Mouse (Mus musculus) CH12.LX (cell line): ENCODE results near the gene Ccnd3. TPM values are rescaled to one million over a fixed set of nuclear protein-coding genes. Genes with fewer than 3 reads are reported as not detected.

ENCODE experiments used
- DNase-seq: peaks from one replicate; pipeline ENCODE4 v3.0.0-alpha.2; 2013; ENCODE audit errors: extremely low read depth
- H3K27ac ChIP-seq: 2 replicates; pipeline ENCODE4 v1.5.1; 2012; ENCODE audit warnings: low read depth, mild to moderate bottlenecking, control low read depth, moderate library complexity; ENCODE audit not compliant: insufficient read depth
- H3K27me3 ChIP-seq: replicated peaks from 2 replicates; pipeline ENCODE3; 2012; ENCODE audit warnings: inconsistent platforms
- H3K36me3 ChIP-seq, 2 experiments: replicated peaks in 1 of 2; 2 replicates each; pipeline versions ENCODE3 to v1.6.1; 2012; ENCODE audit warnings: inconsistent platforms in 1 of 2, low read length in 1 of 2, mild to moderate bottlenecking in 1 of 2, mixed read lengths in 1 of 2, moderate library complexity in 1 of 2; ENCODE audit not compliant: control insufficient read depth in 1 of 2, insufficient read depth in 1 of 2
- H3K4me1 ChIP-seq, 2 experiments: 2 replicates each; pipeline ENCODE4 v1.6.1; 2012; ENCODE audit warnings: inconsistent platforms in 1 of 2, moderate library complexity in 1 of 2; ENCODE audit not compliant: insufficient read depth in 2 of 2, control insufficient read depth in 1 of 2
- H3K4me2 ChIP-seq: 2 replicates; pipeline ENCODE4 v1.6.1; 2012; ENCODE audit warnings: low read depth, mild to moderate bottlenecking, control low read depth; ENCODE audit not compliant: poor library complexity, insufficient read depth, severe bottlenecking
- H3K4me3 ChIP-seq, 3 experiments: fragments of 150-350 bp in 1 of 3; sonication (generic) in 1 of 3; replicated peaks in 1 of 3; 2 replicates each; pipeline versions ENCODE3 to v1.5.1; 2011 to 2012; ENCODE audit warnings: low read depth in 2 of 3, low read length in 2 of 3, mild to moderate bottlenecking in 2 of 3, moderate library complexity in 2 of 3, control low read depth in 1 of 3, improper control_type of control experiment in 1 of 3, inconsistent platforms in 1 of 3, mixed read lengths in 1 of 3; ENCODE audit not compliant: poor library complexity in 1 of 3
- H3K79me2 ChIP-seq: replicated peaks from 2 replicates; pipeline ENCODE4 v1.6.1; 2012; ENCODE audit warnings: mild to moderate bottlenecking, moderate library complexity; ENCODE audit not compliant: control insufficient read depth, poor library complexity, insufficient read depth, severe bottlenecking; ENCODE audit errors: extremely low read depth
- H3K9ac ChIP-seq: 2 replicates; pipeline ENCODE4 v1.6.1; 2012; ENCODE audit warnings: low read depth, mild to moderate bottlenecking, control low read depth, moderate library complexity; ENCODE audit not compliant: insufficient read depth
- H3K9me3 ChIP-seq: replicated peaks from 2 replicates; pipeline ENCODE3; 2012; ENCODE audit warnings: low read length, inconsistent platforms, mixed read lengths
- CHD1 ChIP-seq: IDR thresholded peaks from 2 replicates; pipeline ENCODE4 v1.6.1; 2012; ENCODE audit warnings: low read depth, low read length, improper control_type of control experiment, inconsistent platforms
- ELF1 ChIP-seq: IDR thresholded peaks from 2 replicates; pipeline ENCODE4 v1.6.1; 2014; ENCODE audit warnings: low read depth, mild to moderate bottlenecking, inconsistent platforms, low read length, improper control_type of control experiment
- GABPA ChIP-seq: IDR thresholded peaks from 2 replicates; pipeline ENCODE4 v1.6.1; 2012; ENCODE audit warnings: low read depth, low read length, improper control_type of control experiment, inconsistent platforms; ENCODE audit not compliant: insufficient replicate concordance
- HCFC1 ChIP-seq: IDR thresholded peaks from 2 replicates; pipeline ENCODE4 v1.6.1; 2012; ENCODE audit warnings: low read depth, mild to moderate bottlenecking, inconsistent platforms, low read length, improper control_type of control experiment
- IRF4 ChIP-seq: IDR thresholded peaks from 2 replicates; pipeline ENCODE4 v1.6.1; 2014; ENCODE audit warnings: low read depth, mild to moderate bottlenecking, inconsistent platforms, low read length, improper control_type of control experiment
- KAT2A ChIP-seq: IDR thresholded peaks from 2 replicates; pipeline ENCODE4 v1.6.1; 2012; ENCODE audit warnings: low read length, improper control_type of control experiment, inconsistent platforms; ENCODE audit not compliant: insufficient replicate concordance
- MAX ChIP-seq: IDR thresholded peaks from 2 replicates; pipeline ENCODE4 v1.6.1; 2011; ENCODE audit warnings: low read length, improper control_type of control experiment
- MEF2A ChIP-seq: IDR thresholded peaks from 2 replicates; pipeline ENCODE4 v1.6.1; 2014; ENCODE audit warnings: low read depth, mild to moderate bottlenecking, inconsistent platforms, low read length, improper control_type of control experiment, borderline replicate concordance
- MYC ChIP-seq: IDR thresholded peaks from 2 replicates; pipeline ENCODE4 v1.6.1; 2011; ENCODE audit warnings: low read depth, mild to moderate bottlenecking, improper control_type of control experiment, low read length
- ZC3H11A ChIP-seq: IDR thresholded peaks from 2 replicates; pipeline ENCODE4 v1.6.1; 2012; ENCODE audit warnings: low read depth, mild to moderate bottlenecking, inconsistent platforms, low read length, improper control_type of control experiment
- ZKSCAN1 ChIP-seq: IDR thresholded peaks from 2 replicates; pipeline ENCODE4 v1.6.1; 2012; ENCODE audit warnings: low read depth, inconsistent platforms, low read length, improper control_type of control experiment, borderline replicate concordance
- ZMIZ1 ChIP-seq: IDR thresholded peaks from 2 replicates; pipeline ENCODE4 v1.6.1; 2012; ENCODE audit warnings: low read depth, mild to moderate bottlenecking, inconsistent platforms, low read length, improper control_type of control experiment
- dilution Hi-C: fragments of 300-500 bp; cut with MboI; formaldehyde crosslinking; loops from 2 replicates; pipeline ENCODE4 v1.14.3; 2020; ENCODE audit warnings: low sequenced_read_pairs; ENCODE audit not compliant: extremely low pct_unique_long_range_greater_than_20kb, extremely low pct_ligation_motif_present
- in situ Hi-C: fragments of 300-500 bp; cut with MboI; formaldehyde crosslinking; loops from 3 replicates; pipeline ENCODE4 v1.14.3; 2019; ENCODE audit warnings: low sequenced_read_pairs, low pct_ligation_motif_present, low pct_unique_long_range_greater_than_20kb, mixed read lengths
- polyA plus RNA-seq: library from polyadenylated mRNA; unstranded; fragments of >175 nt; gene quantifications from 2 replicates; pipeline ENCODE4 v1.2.1, GENCODE M21; 2012; ENCODE audit warnings: low read depth; ENCODE audit not compliant: insufficient read length
- total RNA-seq, 2 experiments: library from RNA; depleted of rRNA; stranded (reverse); fragments of 300-350 nt in 1 of 2; fragments of >200 nt in 1 of 2; gene quantifications; 2 replicates each; pipeline ENCODE4 v1.2.3; 2012 to 2014

Ccnd3 gene
- total and polyA plus RNA-seq, 3 experiments: 30.6 to 121 (median 48.7) TPM

DNA sequence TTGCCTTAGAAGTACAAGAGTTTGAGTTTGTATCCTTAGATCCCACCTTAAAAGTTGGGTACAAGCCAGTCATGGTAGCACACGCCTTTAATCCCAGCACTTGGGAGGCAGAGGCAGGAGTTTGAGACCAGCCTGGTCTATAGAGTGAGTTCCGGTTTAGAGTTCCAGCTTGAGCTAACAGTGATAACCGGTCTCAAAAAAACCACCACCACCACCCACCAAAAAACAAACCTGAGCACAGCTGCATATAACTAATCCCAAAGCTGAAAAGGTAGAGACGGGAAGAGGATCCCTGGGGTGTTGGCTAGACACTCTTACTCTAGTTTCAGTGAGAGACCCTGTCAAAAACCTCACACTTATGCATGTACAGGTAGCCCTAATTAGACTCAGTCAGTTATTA lies 111.8 kb downstream of the Ccnd3 start:
- H3K27me3 ChIP-seq: no peaks in the 10 kb centered on the region
- no peak overlapping the region for H3K27ac ChIP-seq
- TF ChIP-seq ZC3H11A: no peak
- H3K9me3 ChIP-seq: no peaks in the 10 kb centered on the region
- no peak for DNase-seq
- peaks cover 53 to 81% of the 10 kb centered on the region in 2 experiments for H3K36me3 ChIP-seq
- H3K4me3 ChIP-seq: no peak overlapping the region
- peaks cover 7 to 16% of the 10 kb centered on the region in 2 experiments for H3K4me1 ChIP-seq
- in situ Hi-C loops: loop anchor here (25.0 kb wide), 1 partner anchor 229 kb away; the partner anchor contains the start of gene Guca1b
- no peak overlapping the region for H3K4me2 ChIP-seq
- dilution Hi-C loops: no loop called here
- no peak overlapping the region for H3K9ac ChIP-seq
- peaks cover 57% of the 10 kb centered on the region for H3K79me2 ChIP-seq

DNA sequence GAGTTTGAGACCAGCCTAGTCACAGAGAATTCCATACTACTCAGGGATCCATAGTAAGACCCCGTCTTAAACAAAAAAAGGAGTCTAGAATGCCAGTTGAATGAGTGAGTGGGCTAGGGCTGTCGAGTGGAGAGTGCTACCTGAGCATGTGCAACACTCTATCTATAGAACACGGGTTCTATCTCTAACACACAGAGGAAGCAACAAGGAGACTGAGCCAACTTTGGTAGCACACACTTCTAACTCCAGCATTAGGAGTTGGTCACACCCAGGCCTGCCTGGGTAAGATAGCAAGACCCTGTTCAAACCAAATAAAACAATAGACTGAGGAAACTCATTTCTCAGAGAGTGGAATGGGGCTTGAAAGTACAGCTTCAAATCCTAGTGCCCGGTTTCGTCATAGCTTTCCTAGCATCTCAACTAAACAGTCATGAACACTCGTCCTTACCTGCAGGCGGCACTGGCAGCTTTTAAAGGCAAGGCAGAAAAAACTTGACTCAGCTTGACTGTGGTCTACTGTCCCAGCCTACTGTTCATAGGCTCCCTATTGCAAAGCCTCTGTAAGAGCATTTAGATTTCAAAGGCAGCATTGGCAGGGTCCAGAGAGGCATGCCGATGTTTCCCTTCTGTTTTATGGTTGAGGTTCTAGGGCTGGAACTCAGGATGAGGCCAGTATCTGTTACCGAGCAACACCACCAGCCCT lies 112.9 kb downstream of the Ccnd3 start:
- Histone ChIP-seq H3K79me2 (peaks cover 46% of the 10 kb centered on the region), H3K4me1 (peaks cover 3 to 9% of the 10 kb centered on the region in 2 experiments), H3K4me2 (no peak overlapping the region), H3K9me3 (no peaks in the 10 kb centered on the region), H3K4me3 (no peak overlapping the region), H3K9ac (no peak overlapping the region), H3K27me3 (no peaks in the 10 kb centered on the region), H3K36me3 (peaks cover 64 to 88% of the 10 kb centered on the region in 2 experiments), H3K27ac (no peak overlapping the region)
- no peak for TF ChIP-seq HCFC1
- TF ChIP-seq ELF1: no peak
- no peak for TF ChIP-seq ZKSCAN1
- no peak for TF ChIP-seq ZMIZ1
- TF ChIP-seq MEF2A: no peak
- TF ChIP-seq MAX: no peak
- no peak for TF ChIP-seq IRF4
- TF ChIP-seq GABPA: no peak
- no peak for DNase-seq
- dilution Hi-C loops: no loop called here
- in situ Hi-C loops: loop anchor here (25.0 kb wide), 1 partner anchor 230 kb away; the partner anchor contains the start of gene Guca1b

DNA sequence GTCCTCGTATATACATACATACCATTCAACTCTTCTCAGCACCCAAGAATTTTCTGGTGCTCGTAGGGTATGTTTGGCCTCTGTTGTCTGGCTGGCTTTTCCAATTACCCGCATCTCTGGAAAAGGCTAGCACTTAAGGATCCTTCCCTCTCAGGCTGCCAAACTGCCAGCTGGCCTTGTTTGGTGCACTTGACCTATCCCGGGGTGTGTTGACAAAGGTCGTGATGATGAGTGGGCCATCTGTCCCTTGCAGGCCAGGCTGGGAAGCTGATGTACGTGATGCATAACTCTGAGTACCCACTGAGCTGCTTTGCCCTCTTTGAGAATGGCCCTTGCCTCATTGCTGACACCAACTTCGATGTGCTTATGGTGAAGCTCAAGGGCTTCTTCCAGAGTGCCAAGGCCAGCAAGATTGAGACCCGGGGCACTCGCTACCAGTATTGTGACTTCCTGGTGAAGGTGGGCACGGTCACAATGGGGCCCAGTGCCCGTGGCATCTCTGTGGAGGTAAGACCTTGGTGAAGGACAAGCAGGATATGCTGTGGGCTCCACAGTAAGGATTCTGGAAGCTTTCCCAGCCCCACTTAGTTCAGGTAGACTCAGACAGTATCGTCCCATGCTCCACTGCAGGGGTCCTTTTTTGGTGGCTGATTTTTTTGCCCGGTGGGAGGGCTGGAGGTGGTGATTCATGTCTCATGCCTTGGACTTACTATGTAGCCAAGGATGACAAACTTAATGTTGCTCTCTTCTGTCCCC lies 113.9 kb downstream of the Ccnd3 start:
- Histone ChIP-seq H3K36me3 (peaks cover 71 to 88% of the 10 kb centered on the region in 2 experiments), H3K4me1 (no peaks in the 10 kb centered on the region), H3K4me2 (no peak overlapping the region), H3K27ac (no peak overlapping the region), H3K79me2 (peaks cover 36% of the 10 kb centered on the region), H3K4me3 (no peak overlapping the region), H3K9me3 (no peaks in the 10 kb centered on the region), H3K27me3 (no peaks in the 10 kb centered on the region), H3K9ac (no peak overlapping the region)
- DNase-seq: no peak
- dilution Hi-C loops (no loop called here), in situ Hi-C loops (loop anchor here (25.0 kb wide), 1 partner anchor 231 kb away; the partner anchor contains the start of gene Guca1b)
- TF ChIP-seq KAT2A: no peak
- no peak for TF ChIP-seq MYC
- TF ChIP-seq GABPA: no peak
- TF ChIP-seq ZC3H11A: no peak
- TF ChIP-seq CHD1: no peak
- no peak for TF ChIP-seq IRF4
